Mouse (Mus musculus) layer of hippocampus, postnatal 25 days (tissue): ENCODE measurements around the gene Uso1. TPM values are rescaled to one million over a fixed set of nuclear protein-coding genes. Genes with fewer than 3 reads are reported as not detected.
A peak's percentile ranks its signal among the peaks of the same experiment; 100 is the strongest.

ENCODE experiments used
- DNase-seq, 2 experiments: peaks; one replicate each; pipeline ENCODE4 v3.0.0; 2022; ENCODE audit warnings: mixed read lengths in 2 of 2, low spot score in 1 of 2; ENCODE audit errors: extremely low spot score in 1 of 2
- total RNA-seq, 2 experiments: library from RNA; stranded (reverse); gene quantifications; 2 replicates each; pipeline ENCODE4 v1.2.3; 2021

The Uso1 gene
- total RNA-seq, 2 experiments from 2014 or later = 81.8 to 83.5 TPM

DNA sequence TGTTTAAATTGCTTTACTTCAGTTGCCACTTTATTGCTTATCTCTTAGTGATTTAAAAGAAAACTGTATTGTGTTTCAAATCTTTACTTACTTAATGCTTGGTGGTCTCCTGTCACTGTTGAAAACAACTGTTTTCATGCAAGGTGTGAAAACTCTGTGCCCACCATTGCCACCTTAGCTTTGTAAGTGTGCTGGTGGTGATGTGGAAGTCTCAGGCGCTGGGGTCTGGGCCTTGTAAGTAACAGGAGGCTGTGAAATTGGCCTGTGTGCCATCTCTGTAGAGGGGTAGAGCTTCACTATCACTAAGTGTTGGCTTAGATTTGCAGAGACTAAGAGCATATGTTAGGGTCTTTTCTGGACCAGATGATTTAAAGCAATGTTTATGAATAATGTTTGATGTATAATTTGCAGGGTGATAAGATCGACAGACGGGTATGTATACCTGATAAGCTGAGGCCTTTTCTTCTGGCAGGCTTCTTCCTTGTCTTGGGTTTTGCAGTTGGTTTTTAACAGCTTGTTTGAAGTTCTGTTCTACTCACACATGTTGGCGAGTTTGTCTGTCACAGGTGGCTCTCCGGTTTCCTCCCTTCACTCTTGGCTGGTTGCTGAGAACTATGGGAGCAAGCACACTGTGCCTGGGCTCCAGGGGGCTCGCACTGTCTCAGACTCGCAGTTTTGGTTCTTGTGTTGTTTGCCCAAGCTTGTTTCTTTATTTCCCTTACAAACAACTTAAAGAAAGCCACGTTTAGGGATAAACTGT lies 45.5 kb downstream of the Uso1 start:
- no peak for DNase-seq

DNA sequence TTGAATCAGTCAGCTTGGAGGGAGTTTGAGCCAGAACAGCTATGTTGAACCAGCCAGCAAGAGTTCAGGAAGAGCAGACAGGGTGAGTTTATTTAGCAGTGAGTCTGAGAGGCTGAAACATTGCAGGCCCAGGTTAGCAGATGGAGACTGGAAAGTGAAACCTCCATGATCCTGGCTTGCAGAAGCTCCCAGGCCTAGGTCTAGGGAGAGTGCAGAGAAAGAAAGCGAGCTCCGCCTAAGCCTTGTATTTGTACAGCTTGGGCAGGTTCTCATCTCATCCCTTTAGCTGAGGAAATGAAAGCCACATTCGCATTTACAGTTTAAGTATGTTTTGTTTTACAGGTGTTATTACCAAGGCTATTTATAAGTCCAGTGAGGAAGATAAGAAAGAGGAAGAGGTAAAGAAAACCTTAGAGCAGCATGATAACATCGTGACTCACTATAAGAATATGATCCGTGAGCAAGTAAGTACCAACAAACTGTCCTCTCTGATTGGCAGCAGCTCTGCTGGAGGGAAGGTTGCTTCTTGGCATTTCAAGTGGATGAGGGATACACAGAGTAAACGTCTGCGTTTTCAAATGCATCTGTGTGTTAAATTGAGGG lies 51.2 kb downstream of the Uso1 start:
- no peak for DNase-seq

DNA sequence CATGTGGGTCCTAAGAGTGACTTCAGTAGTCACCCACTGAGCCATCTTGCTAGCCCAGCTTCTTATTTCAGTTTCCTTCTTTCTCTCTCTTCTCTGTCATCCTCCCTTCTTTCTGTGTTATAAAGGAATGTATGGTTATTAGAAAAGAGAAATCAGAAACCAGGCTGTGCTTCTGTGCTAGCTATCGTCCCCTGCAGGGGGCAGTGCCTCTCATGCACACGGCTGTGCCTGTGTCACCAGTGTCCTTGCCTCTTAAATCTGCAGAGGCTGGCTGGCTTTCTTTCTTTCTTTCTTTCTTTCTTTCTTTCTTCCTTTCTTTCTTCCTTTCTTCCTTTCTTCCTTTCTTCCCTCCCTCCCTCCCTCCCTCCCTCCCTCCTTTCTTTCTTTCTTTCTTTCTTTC lies 58.0 kb downstream of the Uso1 start:
- peak in 1 of 2 experiments; percentile 45 for DNase-seq

DNA sequence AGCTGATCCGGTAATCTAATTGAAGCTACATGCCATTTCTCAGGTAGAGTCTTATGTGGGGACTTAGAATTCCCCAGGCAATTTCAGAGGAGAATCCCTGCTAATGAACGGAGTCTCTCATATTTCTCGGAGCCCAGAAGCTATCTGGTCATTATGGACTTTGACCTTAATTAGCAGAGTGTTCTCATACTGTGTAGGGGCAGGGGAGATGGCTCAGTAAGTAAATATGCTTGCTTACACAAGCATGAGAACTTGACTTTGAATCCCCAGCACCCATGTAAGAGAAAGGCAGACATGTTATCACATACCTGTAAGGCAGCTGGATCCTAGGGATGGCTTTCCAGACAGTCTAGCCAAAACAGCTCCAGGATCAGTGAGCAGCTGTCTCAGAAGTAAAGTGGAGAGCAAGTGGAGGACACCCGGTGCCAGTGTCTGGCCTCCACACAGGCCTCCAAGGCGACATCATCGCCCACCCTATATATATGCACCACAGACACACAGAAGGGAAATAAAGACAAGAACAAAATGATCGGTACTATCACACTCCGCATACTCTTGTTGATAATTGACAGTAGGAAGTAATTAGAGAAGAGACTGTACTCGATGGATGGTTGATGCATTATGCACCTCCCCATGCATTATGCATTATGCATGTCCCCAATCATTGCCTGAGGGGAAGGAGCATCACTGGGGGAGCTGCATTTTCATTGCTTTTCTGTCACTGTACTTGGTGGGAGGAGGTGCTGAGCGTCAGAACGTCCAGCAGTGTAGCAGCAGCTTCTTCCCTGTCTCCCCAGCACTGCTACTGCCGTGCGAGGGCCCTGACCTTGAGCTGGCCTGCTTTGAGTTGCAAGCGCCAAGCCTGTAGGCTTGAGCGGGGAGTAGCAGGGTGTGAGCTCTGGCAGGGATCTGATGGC lies 59.4 kb downstream of the Uso1 start:
- DNase-seq = no peak

DNA sequence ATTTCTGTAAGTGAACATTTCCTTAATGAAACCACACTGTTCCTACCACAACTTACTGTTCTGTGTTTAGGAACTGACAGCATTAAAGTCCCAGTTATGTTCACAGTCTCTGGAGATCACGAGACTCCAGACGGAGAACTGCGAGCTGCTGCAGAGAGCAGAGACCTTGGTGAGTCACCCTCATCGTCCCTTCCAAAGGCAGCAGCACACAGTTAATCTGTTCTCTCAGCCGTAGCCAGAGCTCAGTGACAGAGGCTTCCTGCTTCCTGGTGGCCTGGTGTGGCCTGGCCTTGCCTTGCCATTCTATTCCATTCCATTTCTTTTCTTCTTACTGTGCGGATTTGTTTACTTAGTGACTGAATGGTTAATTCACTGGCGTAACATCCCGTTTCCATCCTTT lies 60.5 kb downstream of the Uso1 start:
- no peak for DNase-seq

DNA sequence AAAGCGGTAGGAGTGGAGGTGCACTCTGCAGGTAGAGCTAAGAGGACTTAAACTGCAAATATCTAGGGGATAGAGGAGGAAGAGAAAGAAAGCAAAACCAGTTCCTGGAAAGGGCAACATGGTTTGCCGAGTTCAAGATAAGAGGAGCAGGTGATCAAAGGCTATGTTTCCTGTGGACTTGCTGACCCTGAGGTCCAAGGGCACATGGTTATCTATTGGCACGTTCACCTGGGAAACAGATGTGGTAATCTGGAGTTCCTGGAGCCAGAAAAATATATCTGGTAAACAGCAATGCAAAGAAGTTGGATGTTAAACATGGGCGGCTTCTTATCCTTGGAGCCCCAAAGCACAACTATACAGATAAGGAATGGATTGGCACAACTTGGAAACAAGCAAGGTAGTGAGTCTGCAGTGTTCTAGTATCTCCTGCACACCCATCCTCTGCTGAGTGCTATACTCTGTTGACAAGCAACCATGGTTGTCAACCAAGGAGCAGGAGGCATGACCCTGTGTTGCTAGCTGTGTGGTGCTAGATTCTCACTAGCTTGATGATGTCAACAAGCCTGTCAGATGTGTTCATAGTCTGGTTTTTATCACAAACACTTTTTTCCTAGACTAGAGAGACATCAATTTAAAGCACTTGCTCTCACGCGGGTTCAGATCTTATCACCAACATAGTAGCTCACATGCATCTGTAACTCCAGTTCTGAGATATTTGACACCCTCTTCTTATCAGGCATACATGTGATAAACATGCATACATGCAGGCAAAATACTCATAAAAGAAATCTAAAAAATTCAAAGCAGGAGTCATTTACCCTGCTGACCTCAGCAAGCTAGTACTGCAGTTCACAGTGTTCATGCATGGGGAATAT lies 66.7 kb downstream of the Uso1 start:
- DNase-seq = no peak

DNA sequence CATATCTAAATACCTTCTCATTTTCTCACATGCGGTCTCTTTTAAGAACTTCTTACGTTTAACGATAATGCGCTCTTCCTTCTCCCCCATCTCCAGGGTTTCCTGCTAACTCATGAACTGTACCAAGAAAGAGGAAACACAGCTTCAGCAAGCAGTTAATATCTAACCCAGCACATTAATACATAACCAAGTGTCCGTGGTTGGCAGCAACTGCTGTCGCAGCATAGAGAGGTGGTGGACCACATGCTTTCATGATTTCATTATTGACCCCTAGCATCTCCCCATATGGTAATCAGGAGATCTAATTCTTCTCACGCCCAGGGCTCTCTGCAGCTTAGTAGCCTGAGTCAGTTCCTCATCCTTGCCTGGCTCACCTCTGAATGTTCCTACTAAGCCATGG lies 67.4 kb downstream of the Uso1 start:
- DNase-seq = no peak

DNA sequence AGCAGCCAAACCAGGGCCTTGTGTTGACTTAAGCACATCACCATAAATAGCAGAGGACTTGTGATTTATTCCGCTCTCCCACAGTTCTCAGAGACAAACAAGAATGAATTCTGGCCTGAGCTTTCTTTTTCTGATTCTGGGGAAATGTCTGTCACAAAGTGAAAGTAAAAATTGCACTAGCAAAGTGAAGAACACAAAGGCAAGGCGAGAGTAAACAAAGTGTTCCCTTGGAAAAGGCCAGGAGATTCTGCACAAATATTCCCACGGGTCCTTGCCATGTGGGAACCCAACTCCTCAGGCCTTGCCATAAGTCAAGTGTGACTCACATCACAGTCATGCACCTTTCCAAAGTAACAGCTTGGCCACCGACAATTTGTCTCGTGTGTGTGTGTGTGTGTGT lies 68.0 kb downstream of the Uso1 start:
- no peak for DNase-seq

DNA sequence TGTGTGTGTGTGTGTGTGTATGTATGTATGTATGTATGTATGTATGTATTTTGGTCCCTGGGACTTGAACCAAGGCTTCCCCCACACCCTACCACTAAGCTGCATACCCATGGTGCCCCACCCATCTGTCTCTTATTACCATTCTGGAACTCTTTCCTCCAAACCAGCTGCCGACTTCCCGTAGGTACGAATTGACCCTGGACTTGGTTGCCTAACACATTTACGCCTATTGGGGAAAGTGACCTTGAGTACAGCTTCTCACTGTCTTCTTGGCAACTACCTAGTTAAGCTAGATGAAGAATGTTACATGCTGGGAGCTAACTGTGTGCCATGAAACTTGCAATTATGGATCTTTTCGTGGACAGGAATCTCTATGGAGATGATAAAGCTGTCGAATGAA lies 68.4 kb downstream of the Uso1 start:
- no peak for DNase-seq

DNA sequence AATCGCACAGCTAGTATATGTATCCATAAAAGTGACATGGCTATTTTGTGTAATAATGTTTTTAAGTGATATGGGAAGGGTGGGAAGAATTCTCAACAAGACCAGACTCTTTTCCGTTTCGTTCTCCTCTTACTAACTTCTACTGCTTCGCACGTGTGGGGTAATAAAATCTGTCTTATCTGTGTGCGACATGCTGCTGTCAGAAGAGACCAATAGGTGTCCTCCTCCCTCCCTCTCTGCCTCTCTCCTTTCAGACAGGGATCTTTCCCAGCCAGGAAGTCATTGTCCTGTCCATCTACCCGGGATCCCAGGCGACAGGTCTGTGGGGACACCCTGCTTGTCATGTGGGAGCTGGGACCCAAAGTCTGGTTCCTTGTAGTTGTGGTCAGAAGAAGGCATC lies 72.5 kb downstream of the Uso1 start:
- no peak for DNase-seq

DNA sequence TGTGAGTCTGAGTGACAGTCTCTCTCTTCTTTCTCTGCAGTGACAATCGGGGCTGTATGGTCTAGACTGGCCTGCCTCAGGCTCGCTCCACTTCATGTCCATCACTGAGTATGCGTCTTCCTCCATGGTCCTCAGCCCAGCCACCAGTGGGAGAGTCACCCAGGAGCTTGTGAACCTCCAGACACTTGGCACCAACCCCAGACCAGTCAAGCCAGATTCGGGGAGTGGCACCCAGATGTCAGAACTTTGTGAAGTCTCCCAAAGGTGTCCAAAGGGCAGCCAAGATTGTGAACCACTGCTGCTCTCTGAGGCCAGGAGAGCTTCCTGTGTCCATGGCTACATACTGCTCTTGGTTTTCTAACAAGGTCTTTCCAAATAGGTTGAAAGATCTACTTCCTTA lies 74.5 kb downstream of the Uso1 start:
- DNase-seq = no peak

DNA sequence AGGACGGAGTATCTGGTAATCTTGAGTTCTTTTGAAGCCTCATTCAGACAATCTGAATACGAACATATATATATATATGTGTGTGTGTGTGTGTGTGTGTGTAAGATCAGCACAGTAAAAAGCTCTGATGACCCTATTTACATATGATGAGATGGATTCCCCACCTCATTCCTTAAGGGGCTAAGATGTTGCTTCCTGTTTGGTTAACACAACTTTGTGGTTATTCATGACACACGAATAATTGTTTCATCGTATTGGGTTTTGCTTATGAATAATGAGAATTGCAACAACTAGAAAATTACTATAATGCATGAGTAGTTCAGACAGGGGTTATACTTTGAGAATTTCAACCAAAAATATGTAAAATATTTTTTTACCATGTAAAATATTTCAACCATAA lies 77.6 kb downstream of the Uso1 start, which contains the start of gene U90926:
U90926 (minus strand) TSS at position 101 of the 400 bp plus-strand sequence.
- DNase-seq = no peak

DNA sequence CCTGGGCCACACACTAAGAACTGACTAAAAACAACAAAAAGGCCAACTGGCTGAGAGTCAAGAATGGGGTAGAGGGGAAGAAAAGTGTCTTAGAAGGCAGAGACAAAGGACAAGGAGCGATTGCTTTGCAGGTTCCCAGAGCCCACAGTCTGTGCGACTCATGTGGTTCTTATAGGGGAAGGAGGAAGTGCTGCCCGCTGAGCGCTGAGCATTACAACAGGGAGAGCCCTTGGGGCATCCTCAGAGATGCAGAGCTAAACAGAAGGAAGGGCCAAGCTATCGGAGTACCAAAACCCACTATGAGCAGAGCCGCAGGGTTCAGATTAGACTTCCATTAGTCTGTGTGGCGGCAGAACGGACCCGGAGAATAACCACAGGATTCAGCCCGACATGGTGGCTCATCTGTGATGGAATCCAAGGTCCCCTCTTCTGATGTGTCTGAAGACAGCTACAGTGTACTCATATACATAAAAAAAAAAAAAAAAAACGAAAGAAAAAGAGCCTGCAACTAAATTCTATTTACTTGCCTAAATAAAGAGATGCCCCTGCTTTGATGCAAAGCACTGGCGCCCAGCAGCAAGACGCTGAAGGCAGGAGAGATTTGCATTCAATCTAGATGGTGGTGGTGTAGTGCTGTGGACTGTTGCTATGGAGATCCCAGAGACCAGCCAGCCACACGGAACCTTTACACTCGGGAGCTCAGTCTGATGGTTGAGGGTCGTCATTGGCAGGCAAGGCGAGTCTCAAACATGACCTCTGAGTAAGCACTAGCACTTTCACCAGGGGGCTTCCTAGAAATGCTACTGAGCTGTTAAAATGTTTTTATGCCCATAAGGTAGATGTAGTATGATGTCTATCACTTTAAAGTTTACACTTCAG lies 81.4 kb downstream of the Uso1 start:
- no peak for DNase-seq

DNA sequence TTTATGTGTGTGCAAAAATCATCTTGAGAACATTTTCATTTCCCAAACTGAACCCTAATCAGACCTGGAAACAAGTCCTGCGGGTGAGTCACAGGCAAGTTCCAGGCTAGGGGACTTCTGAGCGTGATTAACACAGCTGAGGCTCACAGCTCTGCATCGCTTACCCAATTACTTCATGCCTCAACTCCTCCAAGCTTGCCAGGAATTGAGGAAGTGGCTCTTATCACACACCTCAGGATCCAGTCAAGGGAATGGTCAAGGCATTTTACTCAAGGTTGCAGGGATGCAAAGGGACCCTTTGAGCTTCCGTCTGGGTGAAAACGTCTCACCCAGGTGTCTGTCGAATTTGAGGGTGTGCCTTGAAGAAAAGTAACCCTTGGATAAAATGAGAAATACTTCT lies 82.1 kb downstream of the Uso1 start:
- no peak for DNase-seq

DNA sequence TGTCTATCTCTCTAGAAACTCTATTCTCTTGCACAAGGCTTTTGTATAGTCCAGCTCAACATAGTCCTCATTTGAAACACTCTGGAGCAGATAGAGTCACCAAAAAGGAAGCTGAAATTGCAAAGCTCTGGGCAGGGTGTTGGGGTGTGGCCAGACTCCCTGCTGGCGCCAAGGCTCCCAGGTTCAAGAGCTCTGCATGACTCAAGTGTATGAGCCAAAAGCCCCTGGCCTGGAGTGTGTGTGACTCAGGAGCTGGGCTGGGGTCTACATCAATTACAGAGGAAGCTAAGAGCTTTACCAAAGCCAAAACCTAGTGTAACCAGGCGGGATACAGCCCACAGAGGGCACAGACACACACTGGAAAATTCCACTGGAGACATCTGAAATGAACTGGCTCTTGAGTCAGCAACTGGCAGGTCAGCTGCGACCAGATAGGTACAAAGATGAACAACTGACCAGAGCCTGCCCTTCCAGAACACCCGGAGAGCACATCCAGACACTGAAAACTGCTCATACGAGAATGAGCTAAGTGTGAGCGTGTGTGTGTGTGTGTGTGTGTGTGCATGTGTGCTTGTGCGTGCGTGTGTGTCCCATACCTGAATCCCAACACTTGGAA lies 82.7 kb downstream of the Uso1 start:
- no peak for DNase-seq

DNA sequence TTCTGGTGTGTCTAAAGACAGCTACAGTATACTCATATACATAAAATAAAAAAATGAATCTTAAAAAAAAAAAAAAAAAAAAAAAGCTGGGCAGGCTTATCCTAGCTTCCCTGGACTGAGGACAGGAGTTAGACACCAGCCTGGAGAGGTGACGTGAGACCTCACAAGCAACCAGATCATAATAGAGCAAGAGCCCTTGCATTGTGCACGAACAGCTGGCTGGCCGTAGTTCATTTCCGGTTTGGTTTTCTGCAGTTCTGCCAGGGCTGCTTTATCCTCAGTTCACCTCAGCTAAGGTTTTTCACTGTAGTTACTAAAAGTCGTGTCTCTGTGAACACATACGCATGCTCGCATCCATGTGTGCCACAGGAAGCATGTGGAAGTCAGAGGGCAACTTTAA lies 90.0 kb downstream of the Uso1 start:
- no peak for DNase-seq

DNA sequence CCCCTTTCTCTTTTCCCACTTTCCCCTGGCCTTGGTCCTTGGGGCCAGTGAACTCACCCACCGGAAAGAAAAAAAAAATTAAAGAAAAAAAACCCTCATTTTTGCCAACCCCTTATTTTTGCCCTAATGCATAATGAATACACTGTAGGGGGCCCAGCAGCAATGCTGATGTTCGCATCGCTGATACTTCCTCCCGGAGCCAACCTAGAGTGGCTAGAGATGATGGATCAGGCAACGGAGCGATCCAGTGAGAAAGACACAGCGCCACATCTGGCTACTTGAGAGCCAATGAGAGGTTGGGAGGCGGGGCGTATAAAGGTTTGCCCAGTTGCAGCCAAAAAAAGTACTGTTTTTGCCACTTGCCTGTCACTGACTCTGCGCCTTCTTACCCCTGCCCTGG lies 91.0 kb downstream of the Uso1 start:
- no peak for DNase-seq

DNA sequence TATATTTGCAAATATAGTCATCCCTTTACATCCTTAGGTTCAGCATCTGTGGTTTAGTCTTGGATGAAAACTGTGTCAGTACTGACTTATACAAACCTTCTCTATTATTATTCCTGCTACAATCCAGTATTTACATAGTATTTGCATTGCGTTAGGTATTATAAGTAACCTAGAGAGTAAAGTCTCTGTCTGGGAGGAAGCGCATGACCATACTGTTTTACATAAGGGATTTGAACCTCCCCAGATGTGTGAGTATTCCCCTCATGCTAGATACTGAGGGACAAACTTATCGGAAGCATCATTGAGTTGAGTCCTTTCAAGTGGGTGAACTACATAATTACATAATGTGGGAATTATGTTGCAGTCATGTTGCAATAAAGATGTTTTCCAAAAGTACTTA lies 91.8 kb downstream of the Uso1 start:
- no peak for DNase-seq

DNA sequence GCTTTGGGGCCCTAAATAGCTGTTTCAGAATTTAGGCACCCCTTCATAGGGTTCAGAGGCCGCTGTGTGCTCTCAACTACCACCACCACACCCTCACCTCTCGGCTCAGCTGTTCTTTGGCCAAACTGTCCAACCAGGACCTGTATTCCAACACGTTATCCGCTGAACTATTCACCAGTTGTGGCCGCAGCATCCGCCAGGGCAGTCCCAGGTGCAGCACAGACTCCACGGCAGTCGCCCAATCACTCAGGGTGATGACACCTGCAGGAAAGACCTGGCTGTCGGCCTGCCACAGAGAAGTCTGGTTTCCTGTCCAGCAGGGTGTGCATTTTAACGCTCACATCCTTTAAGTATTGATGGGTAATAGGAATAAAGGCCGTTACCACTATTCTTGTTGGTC lies 92.6 kb downstream of the Uso1 start:
- DNase-seq = no peak
